Mouse (Mus musculus): ENCODE data around the gene Artn. TPM values are rescaled to one million over a fixed set of nuclear protein-coding genes. Genes with fewer than 3 reads are reported as not detected.

Gene Artn
- polyA plus RNA-seq, 1 experiment from 2014 or later = 3.7 TPM

- Histone ChIP-seq H3K4me2 (ENCODE audit: low read depth, low read length) (no peak overlapping the region), H3K4me3 (ENCODE audit: low read length) (no peak overlapping the region), H3K27ac (ENCODE audit: low read length) (no peak overlapping the region), H3K9me3 (ENCODE audit: control insufficient read depth, low read length) (no peaks in the 10 kb centered on the region), H3K27me3 (replicated peaks; ENCODE audit: control insufficient read depth, insufficient read depth, low read length) (no peaks in the 10 kb centered on the region), H3K9ac (ENCODE audit: low read depth, low read length) (no peak overlapping the region), H3K4me1 (ENCODE audit: control insufficient read depth, insufficient read depth, low read length) (peaks cover 3% of the 10 kb centered on the region; the same call in 1 of the 2 replicates), H3K36me3 (ENCODE audit: control insufficient read depth, insufficient read depth, low read length) (peaks cover 23% of the 10 kb centered on the region)
- 92% methylated on average over 8 of the region's 8 CpGs for WGBS
- no peak for ATAC-seq
These were observed 24.8 kb downstream of the Artn start for GRCm38 (mm10) chr4:117904761-117905160.

DNA sequence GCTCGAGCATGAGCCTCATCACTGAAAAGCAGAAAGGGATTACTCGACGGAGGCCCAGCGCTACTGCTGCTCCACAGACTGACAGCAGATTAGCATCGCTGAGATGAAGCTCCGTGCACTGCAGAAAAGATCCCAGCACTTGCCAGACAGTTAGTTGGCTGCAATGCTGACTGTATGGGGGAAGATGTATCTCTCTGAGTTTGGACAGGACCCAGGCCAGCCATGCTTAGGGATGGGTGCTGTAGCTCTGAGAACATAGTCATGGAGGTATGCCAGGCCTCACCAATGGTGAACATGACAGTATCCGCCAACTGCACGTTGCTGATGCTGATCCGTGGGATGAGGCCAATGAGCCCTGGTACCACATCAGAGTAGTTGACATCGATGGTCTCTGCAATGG is 25.5 kb downstream of the Artn start:
- H3K4me2 ChIP-seq (ENCODE audit: low read depth, low read length) = no peak overlapping the region
- no peaks in the 10 kb centered on the region for H3K9me3 ChIP-seq (ENCODE audit: control insufficient read depth, low read length)
- no peak overlapping the region for H3K27ac ChIP-seq (ENCODE audit: low read length)
- H3K27me3 ChIP-seq (replicated peaks; ENCODE audit: control insufficient read depth, insufficient read depth, low read length) = no peaks in the 10 kb centered on the region
- no peak overlapping the region for H3K4me3 ChIP-seq (ENCODE audit: low read length)
- H3K4me1 ChIP-seq (ENCODE audit: control insufficient read depth, insufficient read depth, low read length) = peaks cover 3% of the 10 kb centered on the region; the same call in 1 of the 2 replicates
- H3K36me3 ChIP-seq (ENCODE audit: control insufficient read depth, insufficient read depth, low read length) = peaks cover 23% of the 10 kb centered on the region
- ATAC-seq = no peak
- WGBS = 94% methylated on average over 10 of the region's 10 CpGs
- no peak overlapping the region for H3K9ac ChIP-seq (ENCODE audit: low read depth, low read length)

GRCm38 (mm10) chr4:117898111-117898510 is 31.5 kb downstream of the Artn start:
- Histone ChIP-seq H3K9me3 (ENCODE audit: control insufficient read depth, low read length) (no peaks in the 10 kb centered on the region), H3K27me3 (replicated peaks; ENCODE audit: control insufficient read depth, insufficient read depth, low read length) (no peaks in the 10 kb centered on the region), H3K4me2 (ENCODE audit: low read depth, low read length) (no peak overlapping the region), H3K27ac (ENCODE audit: low read length) (no peak overlapping the region), H3K9ac (ENCODE audit: low read depth, low read length) (no peak overlapping the region), H3K36me3 (ENCODE audit: control insufficient read depth, insufficient read depth, low read length) (peaks cover 18% of the 10 kb centered on the region), H3K4me1 (ENCODE audit: control insufficient read depth, insufficient read depth, low read length) (no peaks in the 10 kb centered on the region), H3K4me3 (ENCODE audit: low read length) (no peak overlapping the region)
- WGBS = 71% methylated on average over 3 of the region's 3 CpGs
- ATAC-seq = no peak

GRCm38 (mm10) chr4:117896031-117896430 is 33.5 kb downstream of the Artn start:
- H3K9ac ChIP-seq (ENCODE audit: low read depth, low read length) = no peak overlapping the region
- H3K9me3 ChIP-seq (ENCODE audit: control insufficient read depth, low read length) = no peaks in the 10 kb centered on the region
- H3K4me2 ChIP-seq (ENCODE audit: low read depth, low read length) = no peak overlapping the region
- H3K4me1 ChIP-seq (ENCODE audit: control insufficient read depth, insufficient read depth, low read length) = peaks cover 7% of the 10 kb centered on the region
- H3K4me3 ChIP-seq (ENCODE audit: low read length) = no peak overlapping the region
- WGBS = 93% methylated on average over 6 of the region's 6 CpGs
- no peaks in the 10 kb centered on the region for H3K27me3 ChIP-seq (replicated peaks; ENCODE audit: control insufficient read depth, insufficient read depth, low read length)
- 0 out of 2 replicates have a peak, but pooled peaks cover 10% of the 10 kb centered on the region for H3K36me3 ChIP-seq (ENCODE audit: control insufficient read depth, insufficient read depth, low read length)
- H3K27ac ChIP-seq (ENCODE audit: low read length) = no peak overlapping the region
- ATAC-seq = no peak

- Histone ChIP-seq H3K4me3 (ENCODE audit: low read length) (no peak overlapping the region), H3K4me2 (ENCODE audit: low read depth, low read length) (no peak overlapping the region), H3K36me3 (ENCODE audit: control insufficient read depth, insufficient read depth, low read length) (0 out of 2 replicates have a peak, but pooled peaks cover 4% of the 10 kb centered on the region), H3K4me1 (ENCODE audit: control insufficient read depth, insufficient read depth, low read length) (peaks cover 12% of the 10 kb centered on the region), H3K9me3 (ENCODE audit: control insufficient read depth, low read length) (no peaks in the 10 kb centered on the region), H3K27me3 (replicated peaks; ENCODE audit: control insufficient read depth, insufficient read depth, low read length) (no peaks in the 10 kb centered on the region), H3K27ac (ENCODE audit: low read length) (no peak overlapping the region), H3K9ac (ENCODE audit: low read depth, low read length) (no peak overlapping the region)
- no peak for ATAC-seq
- 84% methylated on average over 7 of the region's 7 CpGs for WGBS
These were observed 34.2 kb downstream of the Artn start for GRCm38 (mm10) chr4:117895339-117895738.

DNA sequence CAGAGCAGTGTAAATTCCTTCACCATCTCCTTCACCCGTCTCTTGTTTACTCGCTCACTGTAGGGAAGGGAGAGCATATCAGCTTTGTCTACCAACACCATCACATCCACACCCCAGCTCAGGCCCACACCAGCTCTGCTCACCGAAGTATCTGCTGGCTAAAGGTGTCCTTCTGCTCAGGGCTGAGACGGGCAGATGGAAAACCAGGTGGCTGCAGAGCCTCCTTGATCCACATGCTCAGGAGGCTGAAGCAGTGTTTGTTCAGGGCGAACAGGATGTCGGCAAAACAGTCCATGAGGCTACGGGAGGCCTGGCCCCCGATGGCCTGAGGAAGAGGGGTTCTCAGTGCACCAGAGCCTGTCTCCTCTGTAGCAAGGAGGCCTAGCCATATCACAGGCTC is 35.0 kb downstream of the Artn start:
- H3K9me3 ChIP-seq (ENCODE audit: control insufficient read depth, low read length) = no peaks in the 10 kb centered on the region
- H3K27ac ChIP-seq (ENCODE audit: low read length) = no peak overlapping the region
- no peak overlapping the region for H3K4me3 ChIP-seq (ENCODE audit: low read length)
- H3K27me3 ChIP-seq (replicated peaks; ENCODE audit: control insufficient read depth, insufficient read depth, low read length) = no peaks in the 10 kb centered on the region
- no peak overlapping the region for H3K4me2 ChIP-seq (ENCODE audit: low read depth, low read length)
- no peaks in the 10 kb centered on the region for H3K36me3 ChIP-seq (ENCODE audit: control insufficient read depth, insufficient read depth, low read length)
- no peak overlapping the region for H3K9ac ChIP-seq (ENCODE audit: low read depth, low read length)
- H3K4me1 ChIP-seq (ENCODE audit: control insufficient read depth, insufficient read depth, low read length) = peaks cover 12% of the 10 kb centered on the region
- ATAC-seq = no peak
- 80% methylated on average over 8 of the region's 8 CpGs for WGBS

- Histone ChIP-seq H3K4me2 (ENCODE audit: low read depth, low read length) (no peak overlapping the region), H3K27me3 (replicated peaks; ENCODE audit: control insufficient read depth, insufficient read depth, low read length) (no peaks in the 10 kb centered on the region), H3K27ac (ENCODE audit: low read length) (no peak overlapping the region), H3K9ac (ENCODE audit: low read depth, low read length) (no peak overlapping the region), H3K9me3 (ENCODE audit: control insufficient read depth, low read length) (no peaks in the 10 kb centered on the region), H3K4me3 (ENCODE audit: low read length) (no peak overlapping the region), H3K4me1 (ENCODE audit: control insufficient read depth, insufficient read depth, low read length) (peaks cover 12% of the 10 kb centered on the region), H3K36me3 (ENCODE audit: control insufficient read depth, insufficient read depth, low read length) (no peaks in the 10 kb centered on the region)
- ATAC-seq = no peak
- WGBS = 12% methylated on average over 9 of the region's 9 CpGs
These were observed 36.2 kb downstream of the Artn start for GRCm38 (mm10) chr4:117893376-117893775.

DNA sequence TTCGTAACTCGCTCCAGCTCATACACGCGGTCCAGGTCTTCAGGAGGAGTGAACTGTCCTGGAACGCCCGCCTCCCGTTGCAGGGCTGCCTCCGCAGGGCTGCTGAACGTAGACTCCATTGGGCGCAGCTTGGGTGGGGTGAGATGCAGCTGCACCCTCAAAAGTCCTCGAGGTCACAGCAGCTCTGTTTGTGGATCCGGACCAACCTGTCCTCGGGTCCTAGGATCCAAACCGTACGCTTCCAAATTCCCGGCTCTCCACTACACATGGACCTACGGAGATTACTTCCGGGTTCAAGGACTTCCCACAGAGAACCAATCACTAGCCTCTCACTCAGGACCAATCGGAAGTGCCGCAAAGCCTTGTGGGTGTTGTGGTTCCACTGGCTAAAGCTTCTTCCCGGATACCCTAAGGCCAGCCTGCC is 37.8 kb downstream of the Artn start, which contains the start of gene Dph2:
TSS of gene Dph2 (minus strand) at position 295 of the 424 bp plus-strand sequence.
- peak within 1 kb of the TSS; percentile 85 for H3K4me3 ChIP-seq (ENCODE audit: low read length)
- peak within 1 kb of the TSS; percentile 78 for H3K4me2 ChIP-seq (ENCODE audit: low read depth, low read length)
- H3K9me3 ChIP-seq (ENCODE audit: control insufficient read depth, low read length) = no peaks in the 10 kb centered on the region
- no peak within 1 kb of the TSS for H3K27ac ChIP-seq (ENCODE audit: low read length)
- H3K9ac ChIP-seq (ENCODE audit: low read depth, low read length) = peak within 1 kb of the TSS; percentile 72
- under 1% methylated on average over 21 of the region's 21 CpGs for WGBS
- ATAC-seq = peak; percentile 87
- peaks cover 16% of the 10 kb centered on the region for H3K4me1 ChIP-seq (ENCODE audit: control insufficient read depth, insufficient read depth, low read length)
- H3K36me3 ChIP-seq (ENCODE audit: control insufficient read depth, insufficient read depth, low read length) = no peaks in the 10 kb centered on the region
- H3K27me3 ChIP-seq (replicated peaks; ENCODE audit: control insufficient read depth, insufficient read depth, low read length) = no peaks in the 10 kb centered on the region

GRCm38 (mm10) chr4:117890750-117891149 is 38.8 kb downstream of the Artn start:
- 0 out of 2 replicates have a peak overlapping the region, but pooled peaks have one; percentile 72 for H3K9ac ChIP-seq (ENCODE audit: low read depth, low read length)
- 87% methylated on average over 8 of the region's 8 CpGs for WGBS
- H3K27me3 ChIP-seq (replicated peaks; ENCODE audit: control insufficient read depth, insufficient read depth, low read length) = no peaks in the 10 kb centered on the region
- peak overlapping the region; percentile 78 for H3K4me2 ChIP-seq (ENCODE audit: low read depth, low read length)
- peak overlapping the region; percentile 85 for H3K4me3 ChIP-seq (ENCODE audit: low read length)
- H3K9me3 ChIP-seq (ENCODE audit: control insufficient read depth, low read length) = no peaks in the 10 kb centered on the region
- H3K4me1 ChIP-seq (ENCODE audit: control insufficient read depth, insufficient read depth, low read length) = peaks cover 26% of the 10 kb centered on the region
- H3K36me3 ChIP-seq (ENCODE audit: control insufficient read depth, insufficient read depth, low read length) = no peaks in the 10 kb centered on the region
- ATAC-seq = no peak
- no peak overlapping the region for H3K27ac ChIP-seq (ENCODE audit: low read length)

DNA sequence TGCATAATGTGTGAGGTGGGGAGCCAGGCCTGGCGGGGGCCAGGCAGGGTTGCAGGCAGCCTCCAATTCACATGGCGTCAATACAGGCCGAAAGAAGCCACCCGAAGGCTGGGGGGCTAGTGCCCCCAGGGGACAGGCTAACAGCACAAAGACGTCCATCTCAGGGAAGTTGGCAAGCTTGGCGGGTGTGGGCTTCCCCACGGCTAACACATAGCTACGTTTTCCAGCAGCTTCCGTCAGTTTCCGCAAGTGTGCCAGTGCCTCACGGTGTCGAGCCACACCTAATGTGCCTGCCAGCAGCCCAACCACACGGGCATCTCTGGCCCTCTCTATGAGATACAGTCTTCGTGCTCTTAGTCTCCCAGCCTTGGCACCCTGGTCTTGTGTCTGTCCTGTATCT is 39.5 kb downstream of the Artn start:
- H3K36me3 ChIP-seq (ENCODE audit: control insufficient read depth, insufficient read depth, low read length) = peaks cover 4% of the 10 kb centered on the region
- H3K27ac ChIP-seq (ENCODE audit: low read length) = no peak overlapping the region
- no peak overlapping the region for H3K4me2 ChIP-seq (ENCODE audit: low read depth, low read length)
- H3K9me3 ChIP-seq (ENCODE audit: control insufficient read depth, low read length) = no peaks in the 10 kb centered on the region
- H3K4me3 ChIP-seq (ENCODE audit: low read length) = no peak overlapping the region
- peaks cover 26% of the 10 kb centered on the region for H3K4me1 ChIP-seq (ENCODE audit: control insufficient read depth, insufficient read depth, low read length)
- H3K27me3 ChIP-seq (replicated peaks; ENCODE audit: control insufficient read depth, insufficient read depth, low read length) = no peaks in the 10 kb centered on the region
- H3K9ac ChIP-seq (ENCODE audit: low read depth, low read length) = no peak overlapping the region
- WGBS = 92% methylated on average over 14 of the region's 14 CpGs
- no peak for ATAC-seq
